Mouse (Mus musculus) B cell, adult 2 months (primary cell): ENCODE measurements around the gene Kpna7.

ENCODE experiments used
- DNase-seq, 2 experiments: peaks; one replicate each; pipeline ENCODE4 v3.0.0; 2022

The Kpna7 gene

DNA sequence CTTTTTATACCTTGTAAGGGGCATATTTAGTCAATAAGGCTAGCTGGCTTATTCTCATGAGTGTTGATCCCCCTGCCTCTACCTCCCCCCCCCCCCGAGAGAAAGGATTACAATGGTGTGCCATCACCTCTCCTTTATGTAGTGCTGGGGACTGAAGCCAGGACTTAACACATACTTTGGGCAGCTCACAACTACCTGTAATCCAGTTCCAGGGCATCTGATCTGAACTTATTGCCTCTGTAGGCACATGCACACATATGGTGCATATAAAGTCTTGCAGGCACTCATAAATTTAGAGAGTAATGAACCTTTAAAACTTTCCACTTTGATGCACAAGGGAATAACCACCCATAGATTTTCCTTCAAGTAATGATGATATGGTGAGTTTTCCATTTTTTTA lies 69.6 kb downstream of the Kpna7 start:
- DNase-seq, result no peak

DNA sequence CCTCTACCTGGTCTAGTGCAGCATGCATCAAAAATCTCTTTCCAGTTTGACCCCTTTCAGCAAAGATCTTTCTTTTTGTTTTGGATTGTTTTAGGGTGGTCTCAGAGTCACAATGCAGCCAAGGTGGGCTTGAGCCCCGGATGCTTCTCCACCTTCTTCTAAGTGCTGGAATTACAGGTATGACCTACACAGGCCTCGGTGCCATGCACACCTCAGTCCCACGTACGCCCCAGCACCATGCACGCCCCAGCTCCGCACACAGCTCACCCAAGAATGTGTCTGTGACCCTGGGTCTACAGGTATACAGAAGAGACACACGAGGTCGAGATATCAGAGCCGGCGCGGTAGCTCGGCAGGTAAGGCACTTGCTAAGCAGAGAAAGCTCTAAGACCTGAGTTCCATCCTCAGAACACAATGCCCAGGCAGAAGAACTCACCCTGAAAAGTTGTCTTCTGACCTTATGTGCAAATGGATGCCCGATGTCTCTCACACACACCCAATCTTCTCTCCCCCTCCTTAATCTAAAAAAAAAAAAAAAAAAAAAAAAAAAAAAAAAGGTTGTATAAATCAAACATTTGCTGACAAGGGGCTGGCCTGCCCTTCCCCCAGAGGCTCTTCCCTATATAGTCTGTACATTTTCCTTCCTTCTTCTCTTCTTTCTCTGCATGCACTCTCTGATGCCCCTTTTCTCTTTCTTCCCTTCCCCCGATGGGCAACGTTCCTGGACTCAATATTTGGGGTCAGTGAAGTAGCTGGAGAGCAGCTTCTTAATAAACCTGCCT lies 74.8 kb downstream of the Kpna7 start:
- no peak for DNase-seq

DNA sequence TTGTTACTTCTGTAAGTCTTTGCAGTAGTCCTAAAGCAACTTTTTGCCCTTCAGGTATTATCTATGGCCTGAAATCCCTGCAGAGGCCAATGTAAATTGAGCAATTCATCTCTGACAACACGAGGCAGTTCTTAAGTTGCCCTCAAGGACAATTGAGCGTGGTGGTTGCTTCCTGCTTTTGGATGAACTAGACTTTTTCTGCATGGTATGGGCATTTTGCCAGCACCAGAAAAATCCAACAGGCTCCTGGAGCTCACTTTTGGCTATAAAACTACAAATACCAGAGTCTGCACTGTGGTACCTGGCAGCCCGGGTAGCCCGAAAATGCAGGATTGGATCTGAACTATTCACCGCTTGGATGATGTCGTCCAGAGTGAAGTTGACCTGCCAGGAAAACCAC lies 78.2 kb downstream of the Kpna7 start:
- no peak for DNase-seq

DNA sequence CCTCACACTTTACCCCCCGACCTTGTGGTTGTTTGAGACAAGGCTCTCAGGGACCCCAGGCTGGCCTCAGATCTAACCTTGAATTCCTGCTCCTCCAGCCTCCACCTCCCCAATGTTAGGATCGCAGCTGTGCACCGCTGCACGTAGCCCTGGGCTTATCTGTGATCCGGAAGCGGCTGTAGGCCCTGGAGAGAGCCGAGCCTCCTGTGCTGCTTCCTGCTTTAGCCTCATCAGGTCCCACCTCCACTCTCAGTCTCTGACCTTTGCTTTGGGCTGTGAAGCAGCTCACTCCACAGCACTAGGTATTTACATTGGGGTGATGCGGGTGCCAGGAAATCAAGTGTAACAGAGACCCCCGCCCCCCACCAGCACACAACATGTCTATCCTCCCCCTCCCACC lies 79.3 kb downstream of the Kpna7 start:
- DNase-seq, result no peak

DNA sequence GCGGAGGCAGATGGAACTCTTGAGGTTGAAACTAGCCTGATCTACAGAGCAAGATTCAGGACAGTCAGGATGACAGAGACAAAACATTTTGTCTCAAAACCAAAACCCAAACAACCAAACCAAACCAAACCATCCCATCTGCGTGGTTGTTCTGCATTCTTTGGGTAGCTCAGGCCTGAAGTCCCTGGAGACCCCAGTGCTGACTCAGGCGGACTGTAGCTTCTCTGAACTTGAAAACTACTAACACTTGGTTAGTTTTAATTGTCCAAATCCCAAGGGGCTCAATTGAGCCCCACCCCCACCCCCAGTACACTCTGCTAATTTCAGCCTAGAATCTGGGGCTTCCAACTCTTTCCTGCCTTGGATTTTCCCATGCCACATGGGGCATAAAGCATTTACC lies 80.5 kb downstream of the Kpna7 start:
- no peak for DNase-seq

DNA sequence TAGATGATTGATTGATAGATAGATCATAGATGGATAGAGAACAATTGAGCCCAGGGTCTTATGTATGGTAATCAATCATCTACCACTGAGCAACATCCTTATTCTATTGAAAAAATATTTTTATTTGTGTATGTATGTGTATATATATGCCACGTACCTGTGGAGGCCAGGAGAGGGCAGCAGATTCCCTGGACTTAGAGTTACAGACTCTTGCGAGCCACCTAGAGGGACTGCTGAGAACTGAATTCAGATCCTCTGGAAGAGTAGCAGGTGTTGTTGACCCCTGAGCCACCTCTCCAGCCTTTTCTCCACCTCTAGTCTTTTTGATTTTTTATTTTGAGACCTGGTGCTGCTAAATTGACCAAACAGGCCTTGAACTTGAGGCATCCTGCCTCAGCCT lies 85.3 kb downstream of the Kpna7 start:
- DNase-seq, result no peak

DNA sequence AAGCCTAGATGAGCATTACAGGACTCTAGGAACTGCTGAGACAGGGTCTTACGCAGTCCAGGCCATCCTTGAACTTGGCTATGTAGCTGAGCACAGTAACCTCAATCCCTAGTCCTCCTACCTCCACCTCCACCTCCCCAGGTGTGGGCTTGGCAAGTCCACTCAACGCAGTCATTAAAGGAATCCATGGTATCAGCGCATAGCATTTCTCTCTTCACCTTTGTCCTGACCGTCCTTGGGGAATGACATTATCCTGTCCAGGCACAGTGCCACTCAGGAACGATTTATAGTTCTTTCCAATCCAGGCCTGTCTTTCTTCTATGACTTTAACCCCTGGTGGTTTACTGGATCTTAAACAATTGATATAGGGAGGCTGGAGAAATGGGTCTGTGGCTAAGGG lies 93.3 kb downstream of the Kpna7 start:
- no peak for DNase-seq

DNA sequence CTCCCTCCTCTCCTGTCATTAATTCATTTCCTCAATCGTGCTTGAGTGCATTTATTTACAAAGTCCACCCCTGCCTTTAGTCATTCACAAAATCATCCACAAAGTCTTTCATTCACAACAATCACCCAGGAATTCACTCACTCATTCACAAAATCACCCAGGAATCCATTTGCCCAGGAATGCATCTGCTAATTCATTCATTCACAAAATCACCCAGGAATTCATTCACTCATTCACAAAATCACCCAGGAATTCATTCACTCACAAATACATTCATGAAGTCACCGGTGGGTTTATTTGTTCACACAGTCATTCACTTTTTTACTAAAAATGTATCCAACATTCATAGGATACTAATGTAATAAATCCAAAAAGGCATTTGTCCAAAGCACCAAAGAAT lies 93.8 kb downstream of the Kpna7 start:
- DNase-seq, result no peak

DNA sequence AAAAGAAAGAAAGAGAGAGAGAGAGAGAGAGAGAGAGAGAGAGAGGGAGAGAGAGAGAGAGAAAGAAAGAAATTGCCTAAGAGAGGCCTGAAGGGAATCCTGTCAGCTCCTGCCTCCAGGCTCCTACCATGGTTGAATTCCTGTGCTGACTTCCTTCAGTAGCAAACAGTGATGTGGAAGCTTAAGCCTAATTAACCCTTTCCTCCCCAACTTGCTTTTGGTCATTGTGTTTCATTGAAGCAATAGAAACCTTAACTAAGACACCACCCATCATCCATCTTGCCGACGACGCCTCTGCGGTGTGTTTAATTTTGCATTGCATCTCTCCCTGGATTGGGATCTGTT lies 94.8 kb downstream of the Kpna7 start:
- no peak for DNase-seq

DNA sequence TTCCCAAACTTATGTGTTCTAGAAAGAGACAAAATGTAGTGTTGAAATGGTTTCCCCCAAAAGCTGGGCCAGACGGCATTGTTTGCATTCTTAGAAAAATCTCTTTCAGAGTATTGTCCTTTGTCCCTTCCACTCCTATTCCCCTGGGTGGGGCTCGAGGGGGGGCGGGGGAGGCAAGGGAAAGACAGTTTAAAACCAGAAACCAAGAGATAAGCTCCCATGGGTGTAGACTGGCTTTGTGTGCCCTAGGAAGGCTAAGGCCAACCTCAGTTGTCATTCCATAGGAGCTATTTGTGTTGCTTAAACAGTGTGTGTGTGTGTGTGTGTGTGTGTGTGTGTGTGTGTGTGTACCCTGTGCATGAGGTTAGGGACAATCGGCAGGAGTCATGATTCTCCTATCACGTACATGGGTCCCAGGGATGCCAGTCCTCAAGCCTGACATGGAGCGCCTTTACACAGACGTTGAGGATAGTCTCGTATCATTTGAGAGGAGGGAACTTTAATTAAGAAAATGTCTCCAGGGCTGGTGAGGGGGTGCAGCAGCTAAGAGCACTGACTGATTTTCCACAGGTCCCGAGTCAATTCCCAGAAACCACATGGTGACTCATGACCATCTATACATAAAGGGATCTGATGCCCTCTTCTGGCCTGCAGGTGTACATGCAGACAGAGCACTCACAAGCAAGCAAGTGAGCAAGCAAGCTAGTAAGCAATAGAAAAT lies 95.3 kb downstream of the Kpna7 start:
- peak in 1 of 2 experiments; percentile 3 for DNase-seq

DNA sequence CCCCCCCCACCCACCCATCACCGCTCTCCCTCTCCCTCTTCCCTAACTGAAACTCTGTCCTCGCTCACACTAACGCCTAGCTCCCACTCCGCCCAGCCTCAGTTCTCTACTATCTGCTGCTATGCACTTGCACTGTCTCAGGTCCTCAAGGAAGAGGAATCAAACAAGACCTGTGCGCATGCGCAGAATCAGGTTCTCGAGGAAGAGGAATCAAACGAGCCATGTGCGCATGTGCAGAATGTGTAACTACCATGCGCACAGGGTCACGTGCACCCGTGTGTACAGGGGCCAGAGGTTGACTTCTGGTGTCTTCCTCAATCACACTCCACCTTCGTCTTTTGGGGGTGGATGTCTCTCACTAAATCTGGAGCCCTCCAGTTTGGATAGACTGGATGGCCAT lies 96.3 kb downstream of the Kpna7 start:
- no peak for DNase-seq

DNA sequence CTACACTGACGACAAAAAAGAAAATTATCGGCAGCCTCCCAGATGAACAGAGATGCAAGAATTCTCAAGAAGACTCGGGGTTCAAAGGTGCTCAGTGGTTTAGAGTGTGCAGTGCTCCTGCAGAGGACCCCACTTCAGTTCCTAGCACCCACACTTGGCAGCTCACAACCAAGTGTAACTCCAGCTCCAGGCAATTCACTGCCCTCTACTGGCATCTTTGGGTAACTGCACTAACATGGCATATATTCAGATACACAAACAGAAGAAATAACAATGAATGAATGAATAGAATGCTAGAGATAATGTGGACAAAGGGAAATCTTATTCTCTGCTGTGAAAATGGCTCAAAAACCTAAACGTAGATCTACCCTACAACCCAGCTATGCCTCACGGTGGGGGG lies 99.0 kb downstream of the Kpna7 start:
- no peak for DNase-seq

DNA sequence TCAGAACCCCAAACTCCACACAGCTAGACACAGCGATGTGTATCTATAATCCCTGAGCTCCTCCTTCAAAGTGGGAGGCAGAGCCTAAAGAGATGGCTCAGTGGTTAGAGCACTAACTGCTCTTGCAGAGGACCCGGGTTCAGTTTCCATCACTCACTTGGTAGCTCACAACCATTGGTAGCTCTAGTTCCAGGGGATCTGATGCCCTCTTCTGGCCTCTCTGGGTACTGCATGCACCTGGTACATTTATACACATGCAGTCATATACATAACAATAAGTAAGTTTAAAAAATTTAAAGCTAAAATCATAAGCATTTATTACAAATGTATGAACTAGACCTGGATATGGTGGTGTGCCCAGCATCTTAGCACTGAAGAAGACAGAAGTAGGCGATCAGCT lies 100.6 kb downstream of the Kpna7 start:
- DNase-seq, result peak; percentile 10 to 17

DNA sequence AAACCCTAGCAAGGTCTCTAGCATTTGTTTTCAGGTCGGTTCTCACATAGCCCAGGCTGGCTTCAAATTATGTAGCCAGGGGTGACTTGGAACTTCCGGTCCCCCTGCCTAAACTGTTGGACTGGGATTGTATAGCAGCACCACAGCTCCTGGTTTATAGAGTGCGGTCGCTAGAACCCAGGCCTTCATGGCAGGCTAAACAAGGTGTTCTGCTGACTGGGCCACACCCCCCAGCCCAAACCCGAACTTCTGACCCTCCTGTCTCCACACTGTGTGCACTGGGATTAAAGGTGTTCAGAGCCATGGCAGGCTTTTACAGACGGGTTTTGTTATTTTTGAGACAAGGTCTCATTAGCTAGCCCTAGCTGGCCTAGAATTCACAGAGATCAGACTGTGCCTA lies 104.7 kb downstream of the Kpna7 start:
- DNase-seq, result no peak

DNA sequence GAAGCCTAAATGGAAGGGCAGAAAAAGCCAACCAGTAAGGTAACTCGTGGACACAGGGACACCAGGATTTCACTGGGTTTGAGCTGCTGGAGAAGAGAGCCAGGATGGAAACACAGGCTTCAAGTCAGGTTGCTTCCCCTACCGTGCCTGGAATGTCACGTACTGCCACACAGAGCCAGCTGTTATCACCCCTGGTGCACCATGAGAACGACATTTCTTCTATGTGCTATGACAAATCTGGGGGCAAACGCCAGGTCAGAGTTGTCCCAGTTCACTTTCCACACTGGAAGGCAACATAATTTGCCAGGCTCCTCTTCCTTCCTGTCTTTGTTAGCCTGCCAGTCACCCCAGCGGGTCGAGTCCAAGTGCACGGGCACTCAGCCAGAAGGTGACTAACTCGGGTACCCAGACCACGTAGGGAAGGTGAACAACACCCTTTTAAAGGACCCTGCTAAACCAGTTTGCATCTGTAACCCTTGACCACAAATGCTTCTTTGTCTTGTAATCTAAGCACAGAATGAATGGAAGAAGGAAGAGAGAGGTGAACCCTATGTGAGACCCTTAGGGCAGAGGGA lies 105.2 kb downstream of the Kpna7 start:
- no peak for DNase-seq

DNA sequence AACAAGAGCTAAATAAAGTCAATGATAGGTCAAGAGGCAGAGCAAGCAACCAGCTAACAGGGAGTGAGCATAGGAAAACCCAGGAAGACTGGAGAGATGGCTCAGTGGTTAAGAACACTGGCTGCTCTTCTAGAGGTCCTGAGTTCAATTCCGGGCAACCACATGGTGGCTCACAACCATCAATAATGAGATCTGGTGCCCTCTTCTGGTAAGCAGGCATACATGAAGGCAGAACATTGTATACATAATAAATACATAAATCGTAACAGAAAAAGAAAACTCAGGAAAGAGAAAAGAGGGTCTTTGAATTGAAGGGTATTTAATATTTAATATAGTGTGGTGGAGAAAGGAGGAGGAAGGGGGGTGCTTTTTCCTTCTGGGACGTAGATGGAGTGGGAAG lies 112.6 kb downstream of the Kpna7 start:
- no peak for DNase-seq

DNA sequence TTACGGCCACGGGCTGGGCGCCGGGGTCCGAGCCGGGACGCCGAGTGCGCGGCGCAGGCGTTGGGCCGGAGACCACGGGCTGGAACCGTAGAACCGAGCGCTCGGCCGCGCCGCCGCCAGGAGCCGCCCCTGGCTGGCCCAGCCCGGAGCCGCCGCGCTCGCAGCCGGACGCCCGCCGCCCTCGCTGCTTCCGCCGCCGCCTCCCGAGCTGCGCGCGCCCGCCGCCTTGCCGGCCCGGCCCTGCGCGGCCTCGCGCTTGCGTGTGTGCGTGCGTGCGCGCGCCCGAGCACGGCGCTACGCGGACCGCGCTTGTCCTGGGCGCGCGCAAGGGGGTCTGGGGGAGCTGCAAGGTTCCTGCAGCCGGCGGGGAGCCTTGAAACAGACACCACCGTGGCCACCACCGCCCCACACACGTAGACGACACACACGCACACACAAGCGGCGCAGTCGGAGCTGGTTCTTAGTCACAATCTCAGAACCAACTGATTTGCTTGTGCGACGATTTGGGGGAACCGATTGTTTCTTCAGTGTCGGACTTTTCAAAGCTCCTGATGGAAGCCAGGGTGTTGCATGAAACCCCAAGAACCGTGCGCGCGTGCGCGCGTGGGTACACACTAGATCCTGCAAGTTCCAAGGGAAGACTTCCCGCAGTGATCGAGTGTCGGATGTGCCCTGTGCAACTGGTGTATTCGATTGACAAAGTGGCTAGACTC lies 118.0 kb downstream of the Kpna7 start, which contains the start of gene Smurf1:
Smurf1 (minus strand) TSS at position 209 of the 713 bp plus-strand sequence.
- DNase-seq, result peak; percentile 83 to 87

DNA sequence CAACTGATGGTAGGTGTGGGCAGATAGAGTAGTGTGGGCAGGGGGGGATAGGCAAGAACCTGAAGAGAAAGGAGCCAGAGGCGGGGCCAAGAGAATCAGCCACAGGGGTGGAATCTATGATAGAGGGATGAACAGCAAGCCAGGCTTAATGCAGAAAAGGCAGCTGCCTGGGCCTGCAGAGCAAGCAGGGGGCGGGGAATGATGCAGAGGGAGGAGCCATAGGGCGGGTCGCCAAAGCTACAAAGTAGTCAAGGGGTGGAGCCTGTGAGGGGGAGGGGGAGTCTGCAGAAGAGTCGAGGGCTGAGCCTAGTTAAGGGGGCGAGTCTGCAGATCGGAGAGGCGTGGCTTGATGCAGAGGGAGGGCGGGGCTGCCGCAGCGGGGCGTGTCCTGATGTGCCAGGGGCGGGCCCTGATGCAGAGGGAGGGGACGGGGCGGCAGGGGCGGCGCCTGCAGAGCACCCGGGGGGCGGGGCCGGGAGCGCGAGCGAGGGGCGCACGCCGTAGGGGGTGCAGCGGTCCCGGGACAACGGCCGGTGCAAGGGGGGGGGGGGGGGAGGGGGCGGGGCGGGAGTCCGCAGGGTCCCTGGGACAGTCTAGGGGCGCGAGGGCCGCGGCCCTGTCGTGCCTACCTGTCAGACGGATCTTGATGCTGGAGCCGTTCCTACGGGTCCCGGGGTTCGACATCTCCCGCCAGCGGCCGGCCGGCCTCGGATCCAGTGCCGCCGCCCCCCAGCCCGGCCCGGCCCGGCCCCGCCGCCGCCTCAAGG lies 118.8 kb downstream of the Kpna7 start:
- peak; percentile 95 to 97 for DNase-seq

DNA sequence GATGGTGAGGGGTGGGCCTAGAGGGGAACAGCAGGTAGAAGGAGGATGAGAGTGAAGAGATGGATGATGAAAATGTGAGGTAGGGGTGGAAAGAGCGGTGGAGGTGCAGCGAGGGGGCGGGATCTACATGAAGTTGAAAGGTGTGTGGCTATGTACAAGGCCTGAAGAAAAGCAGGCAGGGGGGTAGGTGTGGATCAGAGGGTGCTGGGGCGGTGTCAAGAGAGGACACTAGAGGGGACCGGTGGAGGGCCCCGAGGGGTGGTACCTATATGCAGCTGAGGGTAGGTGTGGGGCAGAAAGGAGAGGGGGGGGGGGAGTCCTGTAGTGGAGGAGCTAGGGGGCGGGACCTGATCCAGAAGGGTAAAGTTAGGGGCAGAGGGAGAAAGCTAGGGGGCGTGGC lies 119.4 kb downstream of the Kpna7 start:
- DNase-seq, result no peak

DNA sequence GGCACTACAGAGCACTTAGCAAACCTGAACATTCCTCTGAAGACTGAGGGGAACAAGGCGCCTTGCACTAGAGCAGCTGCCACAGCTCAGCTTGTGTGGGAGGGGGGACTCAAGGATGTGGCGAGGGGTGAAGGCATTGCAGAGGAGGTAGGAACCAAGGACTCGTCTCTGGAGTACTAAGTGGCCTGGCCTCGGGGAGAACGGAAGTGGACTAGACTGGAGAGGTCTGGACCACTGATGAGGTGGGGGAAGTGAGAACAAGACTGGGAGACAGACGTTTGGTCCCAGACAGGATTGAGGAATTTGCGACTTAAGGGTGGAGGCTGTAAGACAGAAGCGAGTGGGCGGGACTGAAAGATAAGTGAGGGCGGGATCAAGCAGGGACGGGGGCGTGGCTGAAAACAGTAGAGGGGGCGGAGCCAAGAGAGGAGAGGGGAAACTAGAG lies 120.0 kb downstream of the Kpna7 start:
- peak; percentile 61 to 63 for DNase-seq

DNA sequence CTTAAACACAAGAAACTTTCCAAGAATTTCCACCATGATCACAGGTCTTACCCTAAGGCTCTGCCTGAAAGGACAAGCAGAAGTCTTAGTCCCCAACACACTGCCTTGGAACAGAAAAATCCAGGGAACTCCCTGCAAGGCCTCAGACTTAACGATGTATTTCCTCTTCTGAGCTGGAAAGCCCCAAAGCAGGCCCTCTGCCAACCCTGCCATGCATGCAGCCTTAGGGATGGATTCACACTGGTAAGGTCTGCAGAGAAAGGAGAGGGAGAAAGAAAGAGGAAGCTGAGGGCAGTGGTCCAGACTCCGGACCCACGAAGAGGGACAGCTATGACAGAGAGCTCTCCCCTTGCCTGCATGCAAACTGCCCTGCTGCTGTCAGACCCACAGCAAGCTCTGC lies 120.4 kb downstream of the Kpna7 start:
- peak in 1 of 2 experiments; percentile 1 for DNase-seq

DNA sequence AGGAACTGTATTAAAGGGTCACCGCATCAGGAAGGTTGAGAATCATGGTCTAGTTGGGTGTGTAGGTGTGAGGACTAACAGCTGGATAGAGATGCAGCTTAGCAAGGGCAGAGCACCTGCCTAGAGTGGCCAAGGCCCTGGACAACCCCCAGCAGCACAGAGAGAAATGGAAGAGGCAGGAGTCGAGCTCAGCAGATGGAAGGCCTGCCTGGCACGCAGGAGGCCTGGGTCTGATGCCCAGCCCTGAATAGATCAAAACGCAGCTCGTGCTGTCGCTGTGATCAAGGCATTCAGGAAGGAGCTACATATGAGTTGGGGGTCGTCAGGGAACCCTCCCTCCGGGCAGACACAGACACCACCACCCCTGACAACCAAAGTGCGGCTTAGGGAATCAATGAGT lies 125.6 kb downstream of the Kpna7 start:
- DNase-seq, result no peak

DNA sequence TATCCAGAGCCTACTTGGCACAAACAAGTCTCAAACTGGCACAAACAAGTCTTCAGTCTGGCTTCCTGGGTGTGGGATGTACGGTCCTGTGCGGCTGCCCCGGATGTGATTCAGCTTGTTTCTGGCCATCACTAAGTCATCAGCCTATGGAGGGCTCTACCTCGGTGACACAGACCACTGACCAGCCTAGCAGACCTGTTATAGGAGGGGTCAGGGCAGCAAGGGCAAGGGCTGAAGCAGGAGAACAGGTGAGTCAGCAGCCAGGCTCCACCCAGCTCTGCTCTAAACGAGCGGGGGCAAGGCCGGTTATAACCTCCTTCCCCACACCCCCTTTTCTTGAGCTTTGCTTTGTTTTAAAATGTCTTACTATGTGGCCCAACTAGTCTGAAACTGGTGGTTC lies 129.4 kb downstream of the Kpna7 start:
- DNase-seq, result no peak
